Mouse (Mus musculus): ENCODE results near the gene March9.

The March9 gene

GRCm38 (mm10) chr10:127033301-127033741, 26.7 kb downstream of the March9 start:
- DNase-seq (ENCODE audit: low read depth): no peak

- DNase-seq (ENCODE audit: low read depth): peak; percentile 60
Observed at GRCm38 (mm10) chr10:127030336-127031296, 29.4 kb downstream of the March9 start, which contains the start of gene Tsfm. TSS of gene Tsfm (minus strand) at chr10:127030840.

- no peak for DNase-seq (ENCODE audit: low read depth)
Observed at GRCm38 (mm10) chr10:127018422-127018821, 41.6 kb downstream of the March9 start.

GRCm38 (mm10) chr10:127017071-127017470, 42.9 kb downstream of the March9 start:
- no peak for DNase-seq (ENCODE audit: low read depth)

- DNase-seq (ENCODE audit: low read depth): no peak
Observed at GRCm38 (mm10) chr10:127016488-127016887, 43.5 kb downstream of the March9 start.

Data from fibroblast of lung, adult 2 months (primary cell).